Mouse (Mus musculus) CH12.LX (cell line): ENCODE measurements around the gene Clk1.

Experiments used
- CTCF ChIP-seq, 2 experiments: IDR thresholded peaks in 1 of 2; conservative IDR thresholded peaks in 1 of 2; 2 replicates each; pipeline ENCODE4 v1.5.1; 2011 to 2012; ENCODE audit warnings: low read depth in 2 of 2, low read length in 2 of 2, improper control_type of control experiment in 1 of 2, inconsistent platforms in 1 of 2, mild to moderate bottlenecking in 1 of 2, moderate library complexity in 1 of 2
- EP300 ChIP-seq: IDR thresholded peaks from 2 replicates; pipeline ENCODE4 v1.6.1; 2011; ENCODE audit warnings: low read length, improper control_type of control experiment
- POLR2A ChIP-seq: IDR thresholded peaks from 2 replicates; pipeline ENCODE4 v1.6.1; 2011; ENCODE audit warnings: low read depth, mild to moderate bottlenecking, improper control_type of control experiment, low read length
- TBP ChIP-seq: conservative IDR thresholded peaks from 2 replicates; pipeline ENCODE4 v1.6.1; 2011; ENCODE audit warnings: low read depth, low read length, improper control_type of control experiment
- TCF12 ChIP-seq: IDR thresholded peaks from 2 replicates; pipeline ENCODE4 v1.6.1; 2014; ENCODE audit warnings: low read depth, mild to moderate bottlenecking, inconsistent platforms, low read length, improper control_type of control experiment
- USF1 ChIP-seq: IDR thresholded peaks from 2 replicates; pipeline ENCODE4 v1.6.1; 2014; ENCODE audit warnings: low read depth, mild to moderate bottlenecking, inconsistent platforms, low read length, improper control_type of control experiment

DNA sequence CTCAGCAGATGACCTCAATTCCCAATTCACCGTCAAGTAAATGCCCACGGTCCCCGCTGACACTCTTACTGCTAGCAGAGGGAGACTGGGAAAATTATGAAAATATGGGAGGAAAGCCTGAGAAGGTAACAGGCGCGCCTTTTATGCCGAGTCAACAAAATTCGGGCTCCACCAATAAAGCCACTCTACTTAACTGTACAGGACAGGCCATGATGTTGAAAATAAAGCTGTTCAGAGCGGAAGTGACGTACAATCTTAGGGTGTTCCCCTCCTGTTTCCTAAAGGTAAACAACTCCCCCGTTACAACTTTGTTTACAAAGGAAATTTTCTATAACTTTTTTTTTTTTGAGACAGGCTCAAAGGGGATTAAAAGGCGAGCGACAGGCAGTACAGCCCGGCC, 987 bp downstream of the Clk1 start:
- TF ChIP-seq USF1 (no peak), POLR2A (no peak), TCF12 (no peak), CTCF (conservative IDR thresholded peaks at IDR 0.05 in 1 of 2, IDR thresholded peaks at IDR 0.05 in 1 of 2; ENCODE audit: low read depth in 2 of 2, low read length in 2 of 2) (no peak), TBP (no peak), EP300 (no peak)
